Mouse (Mus musculus) intestine, postnatal 0 days (tissue): Measurements from ENCODE around the gene Kcnh1. TPM values are rescaled to one million over a fixed set of nuclear protein-coding genes. Genes with fewer than 3 reads are reported as not detected.

Source experiments
- ATAC-seq: fragments of 200-750 bp; cut with Nextera tagmentation; 2 replicates; pipeline ENCODE4 v1.8.0; 2017; ENCODE audit warnings: mild to moderate bottlenecking, moderate TSS enrichment, moderate library complexity
- H3K27ac ChIP-seq: fragments of 300-500 bp; sonication (generic); 2 replicates; pipeline ENCODE4 v1.5.1; 2014; ENCODE audit warnings: mild to moderate bottlenecking, low read depth, low read length, moderate library complexity
- H3K27me3 ChIP-seq: fragments of 300-500 bp; sonication (generic); replicated peaks from 2 replicates; pipeline ENCODE4 v1.6.1; 2014; ENCODE audit warnings: low read length, mixed read lengths; ENCODE audit not compliant: control insufficient read depth, insufficient read depth
- H3K36me3 ChIP-seq: fragments of 300-500 bp; sonication (generic); 2 replicates; pipeline ENCODE4 v1.6.1; 2014; ENCODE audit warnings: mild to moderate bottlenecking, moderate library complexity; ENCODE audit not compliant: control insufficient read depth, insufficient read depth
- H3K4me1 ChIP-seq: fragments of 300-500 bp; sonication (generic); replicated peaks from 2 replicates; pipeline ENCODE4 v1.6.1; 2014; ENCODE audit warnings: antibody characterized with exemption, low read length, mixed read lengths; ENCODE audit not compliant: control insufficient read depth, insufficient read depth
- H3K4me2 ChIP-seq: fragments of 300-500 bp; sonication (generic); replicated peaks from 2 replicates; pipeline ENCODE4 v1.6.1; 2014; ENCODE audit warnings: low read depth, mild to moderate bottlenecking, moderate library complexity
- H3K4me3 ChIP-seq: fragments of 300-500 bp; sonication (generic); 2 replicates; pipeline ENCODE4 v1.5.1; 2014; ENCODE audit warnings: low read depth, low read length
- H3K9ac ChIP-seq: fragments of 300-500 bp; sonication (generic); 2 replicates; pipeline ENCODE4 v1.6.1; 2014; ENCODE audit warnings: mild to moderate bottlenecking, low read depth, low read length
- H3K9me3 ChIP-seq: fragments of 300-500 bp; sonication (generic); 2 replicates; pipeline ENCODE4 v1.6.1; 2016; ENCODE audit warnings: mixed run types; ENCODE audit not compliant: control insufficient read depth
- CTCF ChIP-seq: sonication (generic); IDR thresholded peaks from 2 replicates; pipeline ENCODE4 v1.5.1; 2016; ENCODE audit warnings: low read depth, mild to moderate bottlenecking, control low read depth, antibody characterized with exemption, moderate library complexity
- WGBS: fragments of 180-500 bp; shearing (Covaris S2); extraction: QIAGEN DNeasy Blood & Tissue Kit; methylation state at CpG from one replicate; pipeline ENCODE4 v1.1.7; 2014; 5-methylcytosine and 5-hydroxymethylcytosine counted together
- polyA plus RNA-seq: library from polyadenylated mRNA; unstranded; fragments of >200 nt; fragmentation: Nextera tagmentation; extraction: Ambion mirVana; gene quantifications from 2 replicates; pipeline ENCODE4 v1.2.1, GENCODE M21; 2015

Kcnh1 gene
- polyA plus RNA-seq, 1 experiment from 2014 or later, result 0.69 TPM

DNA sequence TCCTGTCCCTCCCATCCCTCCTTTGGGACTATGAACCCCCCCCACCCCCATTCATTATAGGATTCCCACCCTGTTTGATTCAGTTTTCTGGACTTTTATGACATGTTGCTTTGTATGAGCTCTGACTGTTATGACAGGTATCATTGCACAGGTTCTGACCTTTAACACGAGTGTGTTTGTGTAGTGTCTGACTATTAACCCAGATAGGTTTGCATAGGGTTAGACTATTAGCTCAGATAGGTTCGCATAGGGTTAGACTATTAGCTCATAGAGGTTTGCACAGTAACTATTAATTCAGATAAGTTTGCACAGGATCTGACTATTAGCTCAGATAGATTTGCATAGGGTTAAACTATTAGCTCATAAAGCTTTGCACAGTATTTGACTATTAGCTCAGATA, 201.7 kb downstream of the Kcnh1 start:
- ATAC-seq, result no peak
- TF ChIP-seq CTCF, result no peak
- H3K27me3 ChIP-seq, result no peaks in the 10 kb centered on the region

DNA sequence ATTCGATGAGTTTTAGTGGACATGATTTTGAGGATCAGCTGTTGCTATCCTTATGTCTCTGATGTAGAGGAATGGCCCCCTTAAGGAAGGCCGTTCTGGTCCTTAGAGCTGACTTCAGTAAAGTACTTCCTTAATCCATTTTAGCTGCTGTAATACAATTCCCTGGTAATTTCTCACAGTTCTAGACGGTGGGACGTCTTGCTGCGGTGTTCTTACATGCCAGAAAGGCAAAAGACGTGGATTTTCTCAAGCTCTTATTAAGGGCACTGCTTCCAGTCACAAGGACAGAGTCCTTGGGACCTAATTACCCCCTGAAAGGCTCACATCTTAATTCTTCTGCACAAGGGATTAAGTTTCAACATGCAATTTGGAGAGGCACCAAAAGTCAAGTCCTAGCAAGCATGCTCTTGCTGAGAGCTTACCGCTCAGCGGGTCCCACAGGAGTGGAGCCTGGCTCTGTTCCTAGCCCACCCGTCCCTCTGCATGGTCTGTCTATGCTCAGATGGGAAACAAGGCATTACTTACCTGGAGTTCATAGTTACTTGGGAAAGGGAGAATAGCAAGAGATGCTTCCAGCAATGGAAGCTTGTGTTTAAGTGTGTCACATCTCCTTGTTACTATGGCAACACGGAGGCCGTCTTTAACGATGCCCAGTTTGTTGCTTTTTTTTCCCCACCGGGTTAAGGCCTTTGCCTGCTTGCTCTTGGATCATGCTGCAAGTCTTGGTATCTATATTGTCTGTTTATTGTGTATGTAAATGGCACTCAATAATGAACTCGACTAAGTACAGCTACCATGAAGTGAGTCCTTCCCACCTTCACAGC, 209.3 kb downstream of the Kcnh1 start:
- 81% methylated on average over 14 of the region's 14 CpGs for WGBS
- H3K9me3 ChIP-seq, result no peaks in the 10 kb centered on the region
- H3K4me2 ChIP-seq, result no peak overlapping the region
- no peak overlapping the region for H3K4me3 ChIP-seq
- H3K36me3 ChIP-seq, result no peaks in the 10 kb centered on the region
- no peaks in the 10 kb centered on the region for H3K27me3 ChIP-seq
- no peak overlapping the region for H3K9ac ChIP-seq
- TF ChIP-seq CTCF, result no peak
- ATAC-seq, result no peak
- H3K4me1 ChIP-seq, result no peaks in the 10 kb centered on the region
- no peak overlapping the region for H3K27ac ChIP-seq

More for the DNA sequence above, 201.7 kb downstream of the Kcnh1 start:
- H3K9ac ChIP-seq, result no peak overlapping the region
- WGBS, result 42% methylated on average over 2 of the region's 2 CpGs
- no peaks in the 10 kb centered on the region for H3K36me3 ChIP-seq
- no peak overlapping the region for H3K4me2 ChIP-seq
- no peaks in the 10 kb centered on the region for H3K4me1 ChIP-seq
- H3K9me3 ChIP-seq, result no peaks in the 10 kb centered on the region
- no peak overlapping the region for H3K27ac ChIP-seq
- no peak overlapping the region for H3K4me3 ChIP-seq

DNA sequence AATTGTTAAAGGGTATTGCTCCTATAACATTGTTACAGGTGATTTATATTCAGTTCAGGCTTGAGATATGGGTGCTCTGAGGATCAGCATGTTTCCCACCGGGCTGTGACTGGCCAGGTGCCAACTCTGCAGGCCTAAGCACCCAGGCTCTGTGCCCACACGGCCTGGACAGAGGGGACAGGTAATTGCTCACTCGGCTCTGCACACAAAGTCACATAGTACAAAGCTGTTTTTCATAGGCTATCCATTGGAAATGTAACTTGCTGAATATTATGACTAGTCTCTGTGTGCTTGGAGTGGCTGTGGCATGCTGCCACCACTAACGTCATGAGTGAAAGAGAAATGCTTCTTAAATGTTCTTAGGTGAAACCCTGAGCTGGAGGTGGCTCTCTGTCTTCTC, 210.4 kb downstream of the Kcnh1 start:
- Histone ChIP-seq H3K4me3 (no peak overlapping the region), H3K4me1 (no peaks in the 10 kb centered on the region), H3K27me3 (no peaks in the 10 kb centered on the region), H3K36me3 (no peaks in the 10 kb centered on the region), H3K4me2 (no peak overlapping the region), H3K9me3 (no peaks in the 10 kb centered on the region), H3K27ac (no peak overlapping the region), H3K9ac (no peak overlapping the region)
- no peak for ATAC-seq
- 26% methylated on average over 4 of the region's 4 CpGs for WGBS
- TF ChIP-seq CTCF, result no peak

DNA sequence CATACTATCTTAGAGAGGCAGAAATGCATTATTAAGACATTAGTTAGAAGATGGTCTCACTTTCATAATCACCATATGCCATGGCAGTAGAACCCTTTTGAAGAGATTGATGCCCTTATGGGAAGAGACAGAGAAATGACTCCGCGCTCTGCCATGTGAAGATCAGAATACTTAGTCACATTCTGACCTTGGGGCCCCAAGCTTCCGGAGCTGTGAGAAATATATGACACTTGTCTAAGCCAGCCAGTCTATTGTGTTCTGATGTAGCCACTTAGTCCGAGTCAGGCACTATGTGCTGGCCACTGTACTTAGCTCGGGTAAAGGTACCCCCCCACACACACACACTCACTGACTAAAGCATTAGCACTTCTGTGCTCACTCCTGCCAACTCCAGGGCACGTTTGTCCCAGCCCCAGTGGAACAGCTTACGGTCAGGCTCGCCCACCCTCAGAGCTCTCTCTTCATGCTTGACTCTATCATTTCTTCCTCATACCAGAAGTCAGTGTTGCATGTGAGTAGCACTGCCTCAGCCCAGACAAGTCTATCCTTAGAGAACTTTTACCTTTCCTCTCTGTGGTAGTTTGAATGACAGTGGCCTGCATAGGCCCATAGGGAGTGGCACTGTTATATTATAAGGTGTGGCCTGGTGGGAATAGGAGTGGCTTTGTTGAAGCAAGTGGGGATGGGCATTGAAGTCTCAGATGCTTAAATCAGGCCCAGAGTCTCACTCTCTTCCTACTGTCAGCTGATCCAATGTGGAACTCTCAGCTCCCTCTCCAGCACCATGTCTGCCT, 212.5 kb downstream of the Kcnh1 start:
- no peak for ATAC-seq
- Histone ChIP-seq H3K4me1 (no peaks in the 10 kb centered on the region), H3K4me3 (no peak overlapping the region), H3K4me2 (no peak overlapping the region), H3K9ac (no peak overlapping the region), H3K9me3 (no peaks in the 10 kb centered on the region), H3K27me3 (no peaks in the 10 kb centered on the region), H3K36me3 (no peaks in the 10 kb centered on the region), H3K27ac (peak overlapping the region; percentile 21; the same call in 1 of the 2 replicates)
- no peak for TF ChIP-seq CTCF
- WGBS, result 84% methylated on average over 8 of the region's 8 CpGs

DNA sequence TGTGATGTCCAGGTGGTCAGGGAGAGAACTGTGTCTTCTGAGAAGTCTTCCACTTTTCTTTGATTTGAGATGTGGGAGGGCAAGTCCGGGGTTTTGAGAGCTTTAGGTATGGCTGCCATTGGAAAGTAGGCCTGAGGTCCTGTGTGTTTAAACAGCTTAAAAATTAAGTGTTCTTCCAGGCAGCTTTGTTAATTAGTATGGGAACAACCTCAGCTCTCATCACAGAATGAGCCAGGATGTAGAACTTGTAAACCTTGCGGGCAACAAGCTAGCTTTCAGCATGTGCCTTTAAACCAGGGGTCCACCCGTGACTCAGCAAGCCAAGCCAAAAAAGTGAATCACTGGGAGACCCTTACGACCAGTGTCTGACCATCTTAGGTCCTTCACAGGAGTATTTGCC, 214.6 kb downstream of the Kcnh1 start:
- Histone ChIP-seq H3K27me3 (no peaks in the 10 kb centered on the region), H3K4me2 (no peak overlapping the region), H3K4me1 (no peaks in the 10 kb centered on the region), H3K9me3 (no peaks in the 10 kb centered on the region), H3K9ac (no peak overlapping the region), H3K4me3 (no peak overlapping the region), H3K36me3 (no peaks in the 10 kb centered on the region), H3K27ac (no peak overlapping the region)
- ATAC-seq, result no peak
- WGBS, result 83% methylated on average over 4 of the region's 4 CpGs
- TF ChIP-seq CTCF, result no peak

DNA sequence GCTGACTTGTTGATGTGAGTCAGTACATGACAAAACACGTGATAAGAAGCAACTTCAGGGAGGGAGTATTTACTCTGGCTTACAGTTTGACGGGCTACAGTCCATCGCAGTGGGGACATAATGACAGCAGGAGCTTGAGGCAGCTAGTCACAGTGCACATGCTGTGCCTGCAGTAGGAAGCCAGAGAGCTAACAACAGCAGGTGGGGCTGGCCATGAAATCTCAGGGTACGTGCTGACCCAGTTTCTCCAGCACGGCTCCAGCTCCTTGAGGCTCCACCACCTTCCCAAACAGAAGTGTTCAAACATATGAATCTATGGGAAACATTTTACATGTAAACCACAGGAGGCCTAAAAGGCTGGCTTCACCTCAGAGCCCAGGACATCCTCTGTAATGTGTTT, 216.0 kb downstream of the Kcnh1 start:
- no peak overlapping the region for H3K9ac ChIP-seq
- H3K36me3 ChIP-seq, result no peaks in the 10 kb centered on the region
- WGBS, result 88% methylated on average over 5 of the region's 5 CpGs
- no peak for ATAC-seq
- H3K4me1 ChIP-seq, result no peaks in the 10 kb centered on the region
- no peak overlapping the region for H3K4me2 ChIP-seq
- no peak overlapping the region for H3K4me3 ChIP-seq
- no peak overlapping the region for H3K27ac ChIP-seq
- no peak for TF ChIP-seq CTCF
- H3K9me3 ChIP-seq, result no peaks in the 10 kb centered on the region
- no peaks in the 10 kb centered on the region for H3K27me3 ChIP-seq
